Mouse (Mus musculus) neural tube, embryonic 13.5 days (tissue): ENCODE measurements around the gene Fyn. TPM values are rescaled to one million over a fixed set of nuclear protein-coding genes. Genes with fewer than 3 reads are reported as not detected.

Experiments
- ATAC-seq: fragments of 200-750 bp; cut with Nextera tagmentation; 2 replicates; pipeline ENCODE4 v1.8.0; 2017; ENCODE audit warnings: low read depth, mild to moderate bottlenecking, moderate TSS enrichment, moderate library complexity
- H3K27ac ChIP-seq: fragments of 300-500 bp; sonication (generic); replicated peaks from 2 replicates; pipeline ENCODE4 v1.5.1; 2015; ENCODE audit warnings: moderate library complexity, mild to moderate bottlenecking, inconsistent platforms
- H3K27me3 ChIP-seq: fragments of 300-500 bp; sonication (generic); 2 replicates; pipeline ENCODE4 v1.6.1; 2015; ENCODE audit warnings: mild to moderate bottlenecking, inconsistent platforms
- H3K36me3 ChIP-seq: fragments of 300-500 bp; sonication (generic); 2 replicates; pipeline ENCODE4 v1.6.1; 2015; ENCODE audit warnings: mild to moderate bottlenecking, inconsistent platforms
- H3K4me1 ChIP-seq: fragments of 300-500 bp; sonication (generic); replicated peaks from 2 replicates; pipeline ENCODE4 v1.6.1; 2015; ENCODE audit warnings: inconsistent platforms
- H3K4me2 ChIP-seq: fragments of 300-500 bp; sonication (generic); 2 replicates; pipeline ENCODE4 v1.6.1; 2015; ENCODE audit warnings: inconsistent platforms, mild to moderate bottlenecking, moderate library complexity
- H3K4me3 ChIP-seq: fragments of 300-500 bp; sonication (generic); 2 replicates; pipeline ENCODE4 v1.5.1; 2015; ENCODE audit warnings: mild to moderate bottlenecking, inconsistent platforms
- H3K9ac ChIP-seq: fragments of 300-500 bp; sonication (generic); 2 replicates; pipeline ENCODE4 v1.6.1; 2015; ENCODE audit warnings: moderate library complexity, mild to moderate bottlenecking, inconsistent platforms
- H3K9me3 ChIP-seq: fragments of 300-500 bp; sonication (generic); 2 replicates; pipeline ENCODE4 v1.6.1; 2016; ENCODE audit warnings: inconsistent platforms
- WGBS: fragments of 180-500 bp; shearing (Covaris S2); methylation state at CpG from one replicate; pipeline ENCODE4 v1.1.7; 2015; 5-methylcytosine and 5-hydroxymethylcytosine counted together
- polyA plus RNA-seq: library from polyadenylated mRNA; unstranded; fragments of >200 nt; fragmentation: Nextera tagmentation; extraction: Ambion mirVana; gene quantifications from 2 replicates; pipeline ENCODE4 v1.2.1, GENCODE M21; 2015

The Fyn gene
- 71.6 and 74.9 TPM in 2 replicates for polyA plus RNA-seq

GRCm38 (mm10) chr10:39368572-39369135, at the start of gene Fyn:
TSS of gene Fyn (plus strand) at chr10:39368855.
- H3K4me1 ChIP-seq: peaks cover 39% of the 10 kb centered on the region
- H3K9me3 ChIP-seq: no peaks in the 10 kb centered on the region
- H3K9ac ChIP-seq: peak within 1 kb of the TSS; percentile 99
- H3K27ac ChIP-seq: peak within 1 kb of the TSS; percentile 99
- no peaks in the 10 kb centered on the region for H3K27me3 ChIP-seq
- no peak for ATAC-seq
- H3K4me3 ChIP-seq: peak within 1 kb of the TSS; percentile 98
- 43% methylated on average over 8 of the region's 8 CpGs for WGBS
- no peaks in the 10 kb centered on the region for H3K36me3 ChIP-seq
- H3K4me2 ChIP-seq: peak within 1 kb of the TSS; percentile 92

DNA sequence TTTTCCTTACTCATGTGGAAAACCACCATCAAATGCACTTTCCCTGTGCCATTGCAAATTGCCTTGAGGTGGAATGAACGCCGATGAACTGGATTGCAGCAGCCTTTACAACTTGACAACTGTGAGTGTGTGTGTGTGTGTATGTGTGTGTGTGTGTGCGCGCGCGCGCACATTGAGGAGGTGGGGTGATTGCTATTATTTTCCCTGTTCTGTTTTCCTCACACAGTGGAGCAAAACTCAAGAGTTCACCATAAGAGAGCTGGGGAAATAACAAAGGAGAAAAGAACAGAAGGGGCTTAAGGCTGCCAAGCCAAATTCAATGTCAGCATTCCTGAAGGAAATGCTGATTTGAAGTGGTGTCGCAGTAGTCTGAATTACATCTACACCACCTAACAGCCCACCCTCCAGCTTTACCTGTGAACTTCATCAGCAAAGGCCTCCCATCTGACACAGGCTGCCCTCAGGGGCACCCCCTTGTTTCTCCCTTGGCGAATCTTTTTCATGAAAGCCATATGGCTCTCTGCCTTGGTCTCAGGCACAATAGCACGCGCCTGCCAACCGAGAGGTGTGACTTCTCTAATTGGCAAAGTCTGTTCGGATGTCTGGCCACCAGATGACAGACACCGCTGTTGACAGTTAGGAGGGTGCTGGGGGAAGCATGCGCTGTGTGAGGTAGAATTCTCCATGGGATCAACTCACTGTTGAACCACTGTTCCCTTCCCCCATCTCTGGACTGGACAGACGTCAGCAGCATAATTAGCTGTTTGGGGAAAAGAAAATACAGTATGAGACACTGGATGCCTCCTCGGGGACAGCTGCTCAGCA, 47.6 kb upstream of the Fyn start:
- Histone ChIP-seq H3K9me3 (no peaks in the 10 kb centered on the region), H3K4me2 (peak overlapping the region; percentile 4), H3K27ac (peak overlapping the region; percentile 19), H3K36me3 (no peaks in the 10 kb centered on the region), H3K27me3 (no peaks in the 10 kb centered on the region), H3K4me1 (peaks cover 20% of the 10 kb centered on the region), H3K9ac (no peak overlapping the region), H3K4me3 (no peak overlapping the region)
- 58% methylated on average over 17 of the region's 17 CpGs for WGBS
- peak; percentile 59; the same call in 1 of the 2 replicates for ATAC-seq

GRCm38 (mm10) chr10:39321623-39321985, 47.1 kb upstream of the Fyn start:
- Histone ChIP-seq H3K4me1 (peaks cover 20% of the 10 kb centered on the region), H3K4me3 (no peak overlapping the region), H3K9ac (no peak overlapping the region), H3K9me3 (no peaks in the 10 kb centered on the region), H3K36me3 (no peaks in the 10 kb centered on the region), H3K27me3 (no peaks in the 10 kb centered on the region), H3K27ac (peak overlapping the region; percentile 9; the same call in 1 of the 2 replicates), H3K4me2 (peak overlapping the region; percentile 4)
- 0 out of 2 replicates have a peak, but pooled peaks have one; percentile 27 for ATAC-seq
- WGBS: 62% methylated on average over 9 of the region's 9 CpGs

DNA sequence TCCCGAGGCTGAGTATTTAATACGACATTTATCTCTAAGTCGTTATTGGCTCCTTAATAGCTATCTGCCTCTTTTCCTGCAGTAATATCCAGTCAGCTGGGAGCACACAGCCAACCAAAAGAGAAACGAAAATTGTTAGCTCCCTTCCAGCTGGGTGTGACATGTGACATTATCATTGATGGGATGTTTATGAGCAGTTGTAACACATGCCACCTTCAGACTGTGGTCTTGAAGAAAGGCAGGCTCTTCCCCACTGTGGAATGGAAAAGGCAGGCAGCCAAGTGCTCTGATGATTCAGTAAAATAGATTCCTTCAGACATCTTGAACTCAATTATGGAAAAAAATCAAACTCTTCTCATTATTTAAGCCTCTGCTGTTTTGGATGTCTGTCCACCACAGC, 46.5 kb upstream of the Fyn start:
- 47% methylated on average over 4 of the region's 4 CpGs for WGBS
- Histone ChIP-seq H3K4me1 (peaks cover 20% of the 10 kb centered on the region), H3K27ac (peak overlapping the region; percentile 9; the same call in 1 of the 2 replicates)

DNA sequence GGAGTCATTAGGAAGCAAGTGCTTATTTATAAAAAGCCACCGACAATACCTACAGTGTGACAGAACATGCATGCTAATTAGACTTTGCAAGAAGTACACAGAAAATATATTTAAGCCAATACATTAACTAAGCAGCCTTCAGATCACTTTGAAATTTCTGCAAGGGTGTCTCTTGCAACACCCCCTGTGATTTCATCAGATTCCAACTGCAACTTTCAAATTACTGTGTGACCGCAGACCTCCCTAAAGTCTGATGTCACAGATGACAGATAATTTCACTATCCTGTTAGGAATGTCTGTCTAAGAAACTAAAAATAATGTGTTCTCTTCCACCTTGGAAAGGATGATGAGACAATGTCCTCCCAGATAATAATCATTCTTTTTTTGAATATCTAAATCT, 44.4 kb upstream of the Fyn start:
- WGBS: 80% methylated on average over 2 of the region's 2 CpGs
- Histone ChIP-seq H3K36me3 (no peaks in the 10 kb centered on the region), H3K27me3 (no peaks in the 10 kb centered on the region), H3K9ac (no peak overlapping the region), H3K27ac (no peak overlapping the region), H3K4me3 (no peak overlapping the region), H3K4me1 (peaks cover 20% of the 10 kb centered on the region), H3K9me3 (no peaks in the 10 kb centered on the region), H3K4me2 (no peak overlapping the region)
- ATAC-seq: no peak

More for the DNA sequence above, 46.5 kb upstream of the Fyn start:
- H3K27me3 ChIP-seq: no peaks in the 10 kb centered on the region
- H3K4me2 ChIP-seq: no peak overlapping the region
- H3K4me3 ChIP-seq: no peak overlapping the region
- ATAC-seq: peak; percentile 36; the same call in 1 of the 2 replicates
- H3K9me3 ChIP-seq: no peaks in the 10 kb centered on the region
- H3K36me3 ChIP-seq: no peaks in the 10 kb centered on the region
- H3K9ac ChIP-seq: no peak overlapping the region

GRCm38 (mm10) chr10:39328661-39329060, 40.0 kb upstream of the Fyn start:
- no peak overlapping the region for H3K4me3 ChIP-seq
- no peak overlapping the region for H3K9ac ChIP-seq
- WGBS: 89% methylated on average over 2 of the region's 2 CpGs
- no peaks in the 10 kb centered on the region for H3K27me3 ChIP-seq
- no peak for ATAC-seq
- no peaks in the 10 kb centered on the region for H3K4me1 ChIP-seq
- H3K36me3 ChIP-seq: no peaks in the 10 kb centered on the region
- no peak overlapping the region for H3K27ac ChIP-seq
- no peak overlapping the region for H3K4me2 ChIP-seq
- peaks cover 8% of the 10 kb centered on the region; the same call in 1 of the 2 replicates for H3K9me3 ChIP-seq

DNA sequence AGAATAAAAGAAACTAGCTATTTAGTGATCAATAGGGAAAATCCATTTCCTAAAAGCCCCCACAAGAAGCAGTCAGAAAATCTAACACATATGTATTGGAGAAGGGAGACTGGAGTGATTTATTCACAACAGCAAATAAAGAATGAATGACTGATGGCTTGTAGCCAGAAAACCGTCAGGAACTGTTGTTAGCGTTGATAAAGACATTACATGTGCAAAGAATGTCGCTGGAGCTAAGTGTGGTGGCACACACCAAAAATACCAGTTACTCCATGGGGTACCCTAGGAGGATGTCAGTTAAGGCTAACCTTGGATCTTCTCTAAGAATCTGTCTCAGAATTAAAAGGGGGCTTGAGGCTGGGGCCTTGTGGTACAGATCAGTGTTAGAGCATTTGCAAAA, 34.3 kb upstream of the Fyn start:
- Histone ChIP-seq H3K9me3 (peaks cover 8% of the 10 kb centered on the region; the same call in 1 of the 2 replicates), H3K4me1 (no peaks in the 10 kb centered on the region), H3K9ac (no peak overlapping the region), H3K27me3 (no peaks in the 10 kb centered on the region), H3K36me3 (no peaks in the 10 kb centered on the region), H3K4me2 (no peak overlapping the region), H3K27ac (no peak overlapping the region), H3K4me3 (no peak overlapping the region)
- no peak for ATAC-seq
- WGBS: 51% methylated on average over 3 of the region's 3 CpGs

DNA sequence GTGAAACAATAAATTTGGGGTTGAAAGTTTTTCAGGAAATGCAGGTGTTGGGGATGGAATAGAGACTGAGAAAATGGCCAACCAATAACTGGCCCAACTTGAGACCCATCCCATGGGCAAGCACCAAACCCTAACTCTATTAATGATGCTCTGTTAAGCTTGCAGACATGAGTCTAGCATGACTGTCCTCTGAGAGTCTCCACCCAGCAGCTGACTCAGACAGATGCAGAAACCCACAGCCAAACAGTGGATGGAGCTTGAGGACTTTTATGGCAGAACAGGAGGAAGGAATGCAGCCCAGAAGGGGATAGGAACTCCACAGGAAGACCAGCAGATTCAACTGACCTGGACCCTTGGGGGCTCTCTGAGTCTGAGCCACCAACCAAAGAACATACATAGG, 32.8 kb upstream of the Fyn start:
- H3K36me3 ChIP-seq: no peaks in the 10 kb centered on the region
- ATAC-seq: no peak
- no peak overlapping the region for H3K27ac ChIP-seq
- H3K4me2 ChIP-seq: no peak overlapping the region
- no peaks in the 10 kb centered on the region for H3K27me3 ChIP-seq
- H3K9ac ChIP-seq: no peak overlapping the region
- no peak overlapping the region for H3K4me3 ChIP-seq
- peaks cover 8% of the 10 kb centered on the region; the same call in 1 of the 2 replicates for H3K9me3 ChIP-seq
- H3K4me1 ChIP-seq: no peaks in the 10 kb centered on the region

- H3K4me1 ChIP-seq: no peaks in the 10 kb centered on the region
- no peak for ATAC-seq
- H3K27ac ChIP-seq: no peak overlapping the region
- no peak overlapping the region for H3K4me3 ChIP-seq
- WGBS: 79% methylated on average over 2 of the region's 2 CpGs
- no peaks in the 10 kb centered on the region for H3K27me3 ChIP-seq
- H3K9ac ChIP-seq: no peak overlapping the region
- no peaks in the 10 kb centered on the region for H3K36me3 ChIP-seq
- no peak overlapping the region for H3K4me2 ChIP-seq
- no peaks in the 10 kb centered on the region for H3K9me3 ChIP-seq
Measured at GRCm38 (mm10) chr10:39339189-39339968, 29.3 kb upstream of the Fyn start.

- ATAC-seq: no peak
- H3K4me3 ChIP-seq: no peak overlapping the region
- H3K9ac ChIP-seq: no peak overlapping the region
- no peaks in the 10 kb centered on the region for H3K4me1 ChIP-seq
- H3K36me3 ChIP-seq: no peaks in the 10 kb centered on the region
- no peak overlapping the region for H3K4me2 ChIP-seq
- H3K27me3 ChIP-seq: no peaks in the 10 kb centered on the region
- 85% methylated on average over 2 of the region's 2 CpGs for WGBS
- no peaks in the 10 kb centered on the region for H3K9me3 ChIP-seq
- H3K27ac ChIP-seq: no peak overlapping the region
Measured at GRCm38 (mm10) chr10:39339969-39340236, 28.8 kb upstream of the Fyn start.

GRCm38 (mm10) chr10:39343551-39343950, 25.1 kb upstream of the Fyn start:
- no peak overlapping the region for H3K9ac ChIP-seq
- no peak overlapping the region for H3K4me3 ChIP-seq
- 95% methylated on average over 1 of the region's 1 CpGs for WGBS
- H3K9me3 ChIP-seq: no peaks in the 10 kb centered on the region
- H3K4me1 ChIP-seq: no peaks in the 10 kb centered on the region
- no peak overlapping the region for H3K4me2 ChIP-seq
- H3K27me3 ChIP-seq: no peaks in the 10 kb centered on the region
- ATAC-seq: no peak
- H3K36me3 ChIP-seq: no peaks in the 10 kb centered on the region
- H3K27ac ChIP-seq: no peak overlapping the region

DNA sequence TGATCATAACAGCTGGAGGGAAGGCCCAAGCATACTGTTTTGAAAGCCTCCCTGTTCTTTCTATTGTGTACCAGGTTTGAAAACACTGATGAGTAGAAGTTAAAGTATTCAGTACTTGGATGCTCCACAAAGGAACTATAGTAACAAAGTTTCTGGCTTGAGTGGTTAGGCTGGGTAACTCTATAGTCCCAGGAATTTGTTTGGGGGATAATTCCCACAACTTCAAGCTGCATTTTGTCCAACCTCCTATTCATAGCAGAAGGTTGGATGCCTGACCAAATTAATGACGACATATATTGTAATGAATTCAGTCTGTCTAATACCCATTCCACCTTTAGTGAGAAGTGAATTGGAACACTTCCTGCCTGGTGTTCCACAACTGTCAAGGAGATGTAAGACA, 22.7 kb upstream of the Fyn start:
- no peaks in the 10 kb centered on the region for H3K9me3 ChIP-seq
- no peak overlapping the region for H3K4me2 ChIP-seq
- 82% methylated on average over 1 of the region's 1 CpGs for WGBS
- H3K27ac ChIP-seq: no peak overlapping the region
- no peaks in the 10 kb centered on the region for H3K27me3 ChIP-seq
- ATAC-seq: no peak
- H3K4me1 ChIP-seq: no peaks in the 10 kb centered on the region
- H3K9ac ChIP-seq: no peak overlapping the region
- H3K36me3 ChIP-seq: no peaks in the 10 kb centered on the region
- H3K4me3 ChIP-seq: no peak overlapping the region
